Mouse (Mus musculus) embryonic facial prominence, embryonic 11.5 days (tissue): ENCODE measurements at regions not wholly inside any gene's neighbourhood (a gene's known extent, or its start where the extent isn't known, plus 50 kb on each side); places are given as distances from the start of the nearest gene placed in this dataset.

ENCODE experiments used
- ATAC-seq: fragments of 200-750 bp; cut with Nextera tagmentation; replicated peaks from 2 replicates; pipeline ENCODE4 v1.8.0; 2017; ENCODE audit warnings: low read depth; ENCODE audit not compliant: insufficient number of reproducible peaks, low FRiP score, low TSS enrichment
- DNase-seq: peaks from one replicate; pipeline ENCODE4 v3.0.0-alpha.2; 2015; ENCODE audit warnings: low spot score
- H3K27ac ChIP-seq: fragments of 300-500 bp; sonication (generic); replicated peaks from 2 replicates; pipeline ENCODE4 v1.5.1; 2014; ENCODE audit warnings: mild to moderate bottlenecking, low read depth, low read length, control low read depth
- H3K27me3 ChIP-seq: fragments of 300-500 bp; sonication (generic); 2 replicates; pipeline ENCODE4 v1.6.1; 2014; ENCODE audit warnings: mild to moderate bottlenecking, low read length, moderate library complexity, mixed read lengths; ENCODE audit not compliant: control insufficient read depth, insufficient read depth
- H3K36me3 ChIP-seq: fragments of 300-500 bp; sonication (generic); replicated peaks from 2 replicates; pipeline ENCODE4 v1.6.1; 2014; ENCODE audit warnings: low read depth, mild to moderate bottlenecking, low read length, moderate library complexity, mixed read lengths; ENCODE audit not compliant: control insufficient read depth, insufficient read depth
- H3K4me1 ChIP-seq: fragments of 300-500 bp; sonication (generic); 2 replicates; pipeline ENCODE4 v1.6.1; 2014; ENCODE audit warnings: low read length, mixed read lengths; ENCODE audit not compliant: control insufficient read depth, insufficient read depth
- H3K4me2 ChIP-seq: fragments of 300-500 bp; sonication (generic); 2 replicates; pipeline ENCODE4 v1.6.1; 2014; ENCODE audit warnings: low read depth, mild to moderate bottlenecking, control low read depth, low read length, moderate library complexity
- H3K4me3 ChIP-seq: fragments of 300-500 bp; sonication (generic); 2 replicates; pipeline ENCODE4 v1.5.1; 2014; ENCODE audit warnings: low read depth, low read length, control low read depth
- H3K9ac ChIP-seq: fragments of 300-500 bp; sonication (generic); replicated peaks from 2 replicates; pipeline ENCODE4 v1.6.1; 2014; ENCODE audit warnings: mild to moderate bottlenecking, control low read depth, low read length
- H3K9me3 ChIP-seq: fragments of 300-500 bp; sonication (generic); replicated peaks from 2 replicates; pipeline ENCODE4 v1.6.1; 2016; ENCODE audit warnings: mild to moderate bottlenecking, low read length, inconsistent platforms, mixed read lengths; ENCODE audit not compliant: control insufficient read depth
- WGBS: fragments of 180-500 bp; shearing (Covaris S2); extraction: QIAGEN DNeasy Blood & Tissue Kit; methylation state at CpG from one replicate; pipeline ENCODE4 v1.1.7; 2014; 5-methylcytosine and 5-hydroxymethylcytosine counted together

DNA sequence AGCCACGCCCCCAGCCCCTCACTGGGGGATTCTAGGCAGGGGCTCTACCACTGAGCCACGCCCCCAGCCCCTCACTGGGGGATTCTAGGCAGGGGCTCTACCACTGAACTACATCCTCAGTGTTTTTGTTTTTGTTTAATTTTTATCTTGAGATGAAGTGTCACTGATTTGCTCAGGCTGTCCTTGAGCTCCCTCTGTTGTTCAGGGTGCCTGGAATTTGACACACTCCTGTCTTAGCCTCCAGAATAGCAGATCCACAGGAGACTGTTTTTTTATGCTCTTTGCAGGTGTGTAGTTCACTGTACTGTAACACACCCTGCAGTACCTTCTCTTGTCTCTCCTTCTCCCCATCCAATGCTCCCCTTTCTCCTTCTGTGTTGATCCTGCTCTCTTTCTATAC, 76.6 kb upstream of the Card11 start:
- Histone ChIP-seq H3K4me1 (no peaks in the 10 kb centered on the region), H3K27ac (no peak overlapping the region), H3K4me2 (no peak overlapping the region), H3K9me3 (no peaks in the 10 kb centered on the region), H3K9ac (no peak overlapping the region), H3K4me3 (no peak overlapping the region), H3K27me3 (no peaks in the 10 kb centered on the region), H3K36me3 (no peaks in the 10 kb centered on the region)
- WGBS, result 88% methylated on average over 2 of the region's 2 CpGs
- DNase-seq, result no peak
- ATAC-seq, result no peak

DNA sequence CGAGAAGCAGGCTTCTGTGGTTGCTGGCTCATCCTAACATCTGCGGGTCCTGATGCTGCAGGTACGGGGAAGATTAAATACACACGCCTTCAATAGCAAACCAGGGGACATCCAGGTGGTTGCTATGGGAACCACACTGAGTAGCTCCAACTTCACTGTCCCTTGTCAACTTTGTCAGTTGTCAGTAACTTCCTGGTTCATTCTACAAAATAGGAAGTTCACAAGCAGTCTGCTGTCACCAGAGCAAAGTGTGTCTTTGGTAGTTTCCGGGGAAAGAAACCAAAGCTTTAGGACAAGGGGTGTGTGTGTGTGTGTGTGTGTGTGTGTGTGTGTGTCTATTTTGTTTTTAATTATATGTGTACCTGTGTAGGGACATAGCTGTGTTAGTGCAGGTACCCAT, 80.5 kb upstream of the Card11 start:
- Histone ChIP-seq H3K4me1 (no peaks in the 10 kb centered on the region), H3K9ac (no peak overlapping the region), H3K4me2 (no peak overlapping the region), H3K27ac (no peak overlapping the region), H3K4me3 (no peak overlapping the region), H3K36me3 (no peaks in the 10 kb centered on the region), H3K9me3 (no peaks in the 10 kb centered on the region), H3K27me3 (no peaks in the 10 kb centered on the region)
- DNase-seq (no peak), ATAC-seq (no peak)
- 77% methylated on average over 5 of the region's 5 CpGs for WGBS

DNA sequence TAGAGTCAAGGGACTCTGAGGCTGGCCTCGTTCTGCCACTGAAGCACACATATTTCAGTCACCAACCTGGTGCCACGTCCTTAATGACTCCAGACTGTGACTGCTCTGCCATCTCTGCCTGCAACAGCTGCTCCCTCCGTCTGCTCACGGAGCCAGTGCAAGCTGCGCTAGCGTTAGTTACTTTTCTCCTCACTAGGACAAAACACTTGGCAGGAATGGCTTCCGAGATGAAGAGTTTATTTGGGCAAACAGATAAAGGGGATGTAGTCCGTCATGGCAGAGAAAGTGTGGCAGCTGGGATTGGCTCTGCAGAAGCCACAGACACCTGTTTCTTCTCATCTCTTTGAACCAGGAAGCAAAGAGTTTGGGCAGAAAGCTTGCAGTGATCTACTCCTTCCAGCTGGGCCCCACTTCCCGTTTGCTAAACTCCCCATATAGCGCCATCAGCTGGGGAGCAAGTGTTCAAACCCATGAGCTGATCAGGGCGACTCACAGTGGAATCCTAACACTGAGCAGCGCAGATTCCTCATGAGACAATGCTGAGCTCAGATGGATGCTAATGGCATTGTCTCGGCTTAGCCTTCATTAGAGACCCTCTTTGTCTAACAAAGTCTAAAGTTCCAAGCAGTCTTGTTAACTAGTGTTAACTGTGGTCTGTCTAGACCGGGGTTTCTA, 83.8 kb upstream of the Card11 start:
- Histone ChIP-seq H3K4me3 (no peak overlapping the region), H3K36me3 (no peaks in the 10 kb centered on the region), H3K9me3 (no peaks in the 10 kb centered on the region), H3K27me3 (no peaks in the 10 kb centered on the region), H3K9ac (no peak overlapping the region), H3K4me2 (no peak overlapping the region), H3K4me1 (no peaks in the 10 kb centered on the region), H3K27ac (no peak overlapping the region)
- no peak for ATAC-seq
- WGBS, result 82% methylated on average over 14 of the region's 14 CpGs
- no peak for DNase-seq

DNA sequence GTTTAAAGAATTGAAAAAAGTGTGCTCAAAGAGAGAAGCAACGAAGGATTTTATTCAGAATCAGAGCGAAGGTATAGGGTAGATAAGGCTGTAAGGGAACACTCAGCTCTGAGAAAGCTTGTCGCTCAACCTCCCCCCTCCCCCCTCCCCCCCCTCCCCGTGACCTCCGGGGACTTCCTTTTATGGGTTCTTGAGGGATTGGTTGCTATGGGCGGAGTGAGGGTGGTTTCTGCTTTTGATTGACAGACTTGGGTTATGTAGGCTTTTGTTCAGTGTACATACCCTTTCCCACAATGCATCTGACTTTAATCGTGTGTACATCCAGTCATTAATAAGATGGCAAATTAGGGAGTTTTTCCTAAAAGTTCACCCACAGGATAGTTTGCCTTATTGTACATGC, 84.4 kb upstream of the Card11 start:
- 67% methylated on average over 5 of the region's 7 CpGs for WGBS
- DNase-seq (peak; percentile 21), ATAC-seq (no peak)
- Histone ChIP-seq H3K27me3 (no peaks in the 10 kb centered on the region), H3K4me2 (no peak overlapping the region), H3K4me3 (no peak overlapping the region), H3K27ac (no peak overlapping the region), H3K9ac (no peak overlapping the region), H3K9me3 (no peaks in the 10 kb centered on the region), H3K36me3 (no peaks in the 10 kb centered on the region), H3K4me1 (no peaks in the 10 kb centered on the region)

DNA sequence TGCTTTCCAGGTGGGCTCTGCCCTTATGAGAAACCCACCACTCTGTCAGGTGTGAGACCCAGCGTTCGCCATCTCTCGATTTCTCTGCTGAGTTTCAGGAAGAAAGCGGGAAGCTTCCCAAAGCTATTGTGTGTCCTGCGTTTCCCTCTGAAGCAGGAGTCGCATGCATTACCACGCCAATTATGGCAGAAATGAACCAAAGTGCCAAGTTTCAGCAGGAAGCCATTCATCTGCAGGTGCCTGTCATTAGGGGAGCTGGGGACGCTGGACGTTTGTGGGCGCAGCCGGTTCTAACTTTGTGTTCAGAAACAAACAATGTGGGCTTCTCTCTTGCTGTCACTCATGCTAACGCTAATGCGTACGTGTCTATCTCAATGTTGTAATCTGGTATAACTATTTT, 91.3 kb upstream of the Card11 start:
- Histone ChIP-seq H3K27ac (no peak overlapping the region), H3K27me3 (no peaks in the 10 kb centered on the region), H3K4me1 (no peaks in the 10 kb centered on the region), H3K9ac (no peak overlapping the region), H3K4me3 (no peak overlapping the region), H3K4me2 (no peak overlapping the region), H3K9me3 (no peaks in the 10 kb centered on the region), H3K36me3 (no peaks in the 10 kb centered on the region)
- no peak for DNase-seq
- ATAC-seq, result no peak
- 69% methylated on average over 14 of the region's 14 CpGs for WGBS

DNA sequence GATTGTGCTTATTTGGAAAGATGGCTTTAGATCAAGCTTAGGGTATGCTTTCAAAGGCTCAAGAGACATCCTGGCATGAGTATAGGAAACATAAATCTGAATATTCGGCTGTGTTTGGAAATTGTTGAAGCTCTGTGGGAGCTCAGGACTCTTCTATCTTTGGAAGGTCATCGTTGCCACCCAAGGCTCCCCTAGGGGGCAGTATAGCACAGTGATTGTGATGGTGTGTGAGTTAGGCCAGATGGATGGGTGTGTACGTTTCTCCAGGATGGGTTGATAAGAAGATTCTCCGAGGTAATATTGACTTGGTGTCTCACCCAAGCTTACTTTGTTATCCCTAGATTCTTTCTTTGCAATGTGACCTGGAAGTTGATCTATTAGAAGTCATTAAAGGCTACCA, 93.3 kb upstream of the Card11 start:
- no peaks in the 10 kb centered on the region for H3K4me1 ChIP-seq
- H3K4me3 ChIP-seq, result no peak overlapping the region
- DNase-seq (peak; percentile 59), ATAC-seq (no peak)
- 54% methylated on average over 4 of the region's 4 CpGs for WGBS
- H3K27me3 ChIP-seq, result no peaks in the 10 kb centered on the region
- H3K27ac ChIP-seq, result no peak overlapping the region
- H3K9me3 ChIP-seq, result no peaks in the 10 kb centered on the region
- H3K36me3 ChIP-seq, result no peaks in the 10 kb centered on the region
- no peak overlapping the region for H3K4me2 ChIP-seq
- no peak overlapping the region for H3K9ac ChIP-seq

DNA sequence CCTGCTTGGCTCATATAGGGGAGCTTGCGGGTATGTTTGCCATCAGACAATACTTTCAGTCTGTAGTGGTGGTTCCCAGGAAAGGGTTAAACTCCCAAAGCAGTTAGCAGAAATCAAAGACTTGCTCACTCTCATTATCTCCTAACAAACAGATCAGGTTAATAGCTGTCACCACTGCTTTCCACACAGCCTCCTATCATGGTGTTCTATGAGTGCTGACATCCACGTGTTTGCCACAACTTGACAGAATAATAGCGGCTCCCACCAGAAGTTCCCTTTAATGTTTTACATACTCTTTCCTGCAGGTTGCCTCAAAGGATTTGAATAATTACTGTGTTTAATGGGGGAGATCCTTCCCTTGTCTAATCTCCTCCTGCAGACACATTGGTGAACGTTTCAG, 97.5 kb upstream of the Card11 start:
- Histone ChIP-seq H3K36me3 (no peaks in the 10 kb centered on the region), H3K4me1 (no peaks in the 10 kb centered on the region), H3K4me3 (no peak overlapping the region), H3K9me3 (no peaks in the 10 kb centered on the region), H3K27me3 (no peaks in the 10 kb centered on the region), H3K27ac (no peak overlapping the region), H3K9ac (no peak overlapping the region), H3K4me2 (no peak overlapping the region)
- DNase-seq (no peak), ATAC-seq (no peak)
- 56% methylated on average over 4 of the region's 4 CpGs for whole genome bisulfite sequencing

DNA sequence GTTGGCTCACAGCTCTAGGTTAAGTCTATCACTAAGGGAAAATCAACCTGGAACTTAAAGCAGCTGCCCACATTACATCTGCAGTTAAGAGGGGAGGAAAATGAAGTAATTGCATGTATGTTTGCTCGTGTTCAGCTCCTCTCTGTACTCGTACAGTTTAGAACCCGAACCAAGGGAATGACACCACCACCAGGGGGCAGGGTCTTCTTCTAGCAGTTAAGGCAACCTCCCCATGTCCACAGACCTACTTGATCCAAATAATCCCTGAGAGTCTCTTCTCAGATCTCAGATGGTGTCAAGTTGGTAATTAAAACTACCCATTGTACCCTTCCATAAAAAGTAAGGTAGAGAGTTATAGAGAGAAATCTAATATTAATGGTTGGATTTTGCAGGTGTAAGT, 111.3 kb upstream of the Card11 start:
- H3K9ac ChIP-seq, result no peak overlapping the region
- 88% methylated on average over 3 of the region's 3 CpGs for WGBS
- ATAC-seq (no peak), DNase-seq (peak; percentile 41)
- H3K36me3 ChIP-seq, result no peaks in the 10 kb centered on the region
- H3K4me3 ChIP-seq, result no peak overlapping the region
- no peaks in the 10 kb centered on the region for H3K4me1 ChIP-seq
- no peaks in the 10 kb centered on the region for H3K9me3 ChIP-seq
- no peak overlapping the region for H3K27ac ChIP-seq
- H3K27me3 ChIP-seq, result no peaks in the 10 kb centered on the region
- H3K4me2 ChIP-seq, result no peak overlapping the region
